9 mouse cellular contexts compared by ENCODE assay signal in genomic region chr14:79768996-79769395, GRCm38 (mm10). TPM values are rescaled to one million over a fixed set of nuclear protein-coding genes. Genes with fewer than 3 reads are reported as not detected.
DNase-seq lines count a peak whose midpoint lies in the region; ATAC-seq and TF ChIP-seq lines count a peak whose summit lies in the region.
"Had no signal": no experiment of that assay in that cellular context is flagged by ENCODE, and none has a peak within 500 bp of the region (broad histone marks: within the 10 kb centered on the region; RNA-seq: fewer than 3 reads in every experiment).

No protein-coding gene starts in this region.

- peak overlapping the region; percentile 78 for H3K9ac ChIP-seq in hindbrain, embryonic 13.5 days
- no peak overlapping the region for H3K9ac ChIP-seq in limb, embryonic 15.5 days

- no peaks in the 10 kb centered on the region for H3K9me3 ChIP-seq in hindbrain, embryonic 13.5 days
- H3K9me3 ChIP-seq in limb, embryonic 15.5 days, result no peaks in the 10 kb centered on the region

- peak overlapping the region; percentile 81 for H3K4me2 ChIP-seq in hindbrain, embryonic 13.5 days
- peak overlapping the region; percentile 80 for H3K4me2 ChIP-seq in limb, embryonic 15.5 days

- DNase-seq in frontal cortex, postnatal 14 days (ENCODE audit: low spot score in 2 of 2), result peak; percentile 13 to 17
- no peak for DNase-seq in frontal cortex, postnatal 36 days (ENCODE audit: low spot score in 2 of 2)
- DNase-seq in testis, postnatal 14 days (ENCODE audit: low spot score), result no peak
- DNase-seq in adipocyte (ENCODE audit: low spot score), result no peak
- no peak for DNase-seq in gastrocnemius, postnatal 25 days

- H3K27me3 ChIP-seq in testis, adult 2 months (ENCODE audit: control insufficient read depth, insufficient read depth, low read length), result peaks cover 5% of the 10 kb centered on the region; the same call in 1 of the 2 replicates
- H3K27me3 ChIP-seq in hindbrain, embryonic 13.5 days, result peaks cover 43% of the 10 kb centered on the region
- peaks cover 85% of the 10 kb centered on the region for H3K27me3 ChIP-seq in limb, embryonic 15.5 days

- H3K36me3 ChIP-seq in testis, adult 2 months (ENCODE audit: control insufficient read depth, insufficient read depth, low read length), result no peaks in the 10 kb centered on the region
- peaks cover 5% of the 10 kb centered on the region; the same call in 1 of the 2 replicates for H3K36me3 ChIP-seq in hindbrain, embryonic 13.5 days
- no peaks in the 10 kb centered on the region for H3K36me3 ChIP-seq in limb, embryonic 15.5 days

- TF ChIP-seq POLR2A in testis, adult 2 months (IDR thresholded peaks at IDR 0.05; ENCODE audit: control insufficient read depth, low read depth, low read length), result no peak

- H3K27ac ChIP-seq in testis, adult 2 months (ENCODE audit: control insufficient read depth, insufficient read depth, low read depth, low read length), result no peak overlapping the region
- peak overlapping the region; percentile 91 for H3K27ac ChIP-seq in hindbrain, embryonic 13.5 days
- no peak overlapping the region for H3K27ac ChIP-seq in limb, embryonic 15.5 days
- H3K27ac ChIP-seq: macrophage had no signal

- peaks cover 42% of the 10 kb centered on the region for H3K4me1 ChIP-seq in testis, adult 2 months (ENCODE audit: control insufficient read depth, insufficient read depth, low read length)
- peaks cover 63% of the 10 kb centered on the region for H3K4me1 ChIP-seq in hindbrain, embryonic 13.5 days (replicated peaks)
- peaks cover 45% of the 10 kb centered on the region for H3K4me1 ChIP-seq in limb, embryonic 15.5 days

- WGBS in hindbrain, embryonic 13.5 days, result 5% methylated on average over 30 of the region's 30 CpGs
- WGBS in limb, embryonic 15.5 days, result 8% methylated on average over 30 of the region's 30 CpGs

- no peak for ATAC-seq in hindbrain, embryonic 13.5 days (ENCODE audit: low FRiP score)
- no peak for ATAC-seq in limb, embryonic 15.5 days (ENCODE audit: insufficient number of reproducible peaks, low FRiP score, low TSS enrichment, low read depth)

- H3K4me3 ChIP-seq in testis, adult 2 months (ENCODE audit: control insufficient read depth, low read depth, low read length), result peak overlapping the region; percentile 80
- peak overlapping the region; percentile 68 for H3K4me3 ChIP-seq in hindbrain, embryonic 13.5 days
- H3K4me3 ChIP-seq in limb, embryonic 15.5 days, result peak overlapping the region; percentile 43

- no peak for TF ChIP-seq CTCF in testis, adult 2 months (IDR thresholded peaks at IDR 0.05; ENCODE audit: control insufficient read depth, insufficient read depth, insufficient replicate concordance, low read depth, low read length)

RNA-seq across cellular contexts. Expression of gene Pcdh8, which starts 2.1 kb away (rescaled TPM):
- polyA plus RNA-seq in testis, adult 2 months (2012; rRNA removed), result 0.58 and 0.63 TPM in 2 replicates
- 33.2 and 35.3 TPM in 2 replicates for polyA plus RNA-seq in hindbrain, embryonic 13.5 days (2015; fragmentation: Nextera tagmentation; extraction: Ambion mirVana)
- 2.2 and 4.1 TPM in 2 replicates for polyA plus RNA-seq in limb, embryonic 15.5 days (2015; fragmentation: Nextera tagmentation; extraction: Ambion mirVana)
- total RNA-seq in gastrocnemius, postnatal 25 days (2021), result not detected
- polyA plus RNA-seq: macrophage had no signal

Comparison
In these comparisons a context has a peak if more than half of its experiments do, and no peak if none do; other contexts are left out.
1. DNase-seq: peak in frontal cortex, postnatal 14 days (2 of 2); none in frontal cortex, postnatal 36 days (0 of 2), testis, postnatal 14 days (single experiment), adipocyte (single experiment) and gastrocnemius, postnatal 25 days (single experiment).
2. Peak in every context shown above with its lines, with median percentiles within 50 percentile points of each other: H3K4me3 ChIP-seq.